Mouse (Mus musculus) liver, embryonic 14.5 days (tissue): ENCODE measurements around the gene Prrc2b. TPM values are rescaled to one million over a fixed set of nuclear protein-coding genes. Genes with fewer than 3 reads are reported as not detected.
A peak's percentile ranks its signal among the peaks of the same experiment; 100 is the strongest.

Experiments
- ATAC-seq: fragments of 200-750 bp; cut with Nextera tagmentation; 2 replicates; pipeline ENCODE4 v1.8.0; 2017; ENCODE audit warnings: moderate number of reproducible peaks, mild to moderate bottlenecking, moderate library complexity; ENCODE audit not compliant: insufficient read depth
- DNase-seq, 3 experiments: peaks; one replicate each; pipeline ENCODE4 v3.0.0-alpha.2; 2012 to 2013; ENCODE audit warnings: low read depth in 3 of 3, low spot score in 3 of 3
- H3K27ac ChIP-seq: fragments of 300-500 bp; sonication (generic); 2 replicates; pipeline ENCODE4 v1.5.1; 2014; ENCODE audit warnings: moderate library complexity, mild to moderate bottlenecking, control low read depth, inconsistent platforms
- H3K27me3 ChIP-seq: fragments of 300-500 bp; sonication (generic); 2 replicates; pipeline ENCODE4 v1.6.1; 2014; ENCODE audit warnings: mild to moderate bottlenecking, low read length, moderate library complexity; ENCODE audit not compliant: control insufficient read depth, insufficient read depth
- H3K36me3 ChIP-seq: fragments of 300-500 bp; sonication (generic); replicated peaks from 2 replicates; pipeline ENCODE4 v1.6.1; 2014; ENCODE audit warnings: low read depth; ENCODE audit not compliant: control insufficient read depth, insufficient read depth
- H3K4me1 ChIP-seq, 2 experiments: fragments of 200-500 bp in 1 of 2; fragments of 300-500 bp in 1 of 2; sonication (generic) in 1 of 2; replicated peaks; 2 replicates each; pipeline ENCODE4 v1.6.1; 2012 to 2014; ENCODE audit warnings: antibody characterized with exemption in 1 of 2, inconsistent platforms in 1 of 2, low read length in 1 of 2; ENCODE audit not compliant: control insufficient read depth in 2 of 2, insufficient read depth in 2 of 2
- H3K4me2 ChIP-seq: fragments of 300-500 bp; sonication (generic); 2 replicates; pipeline ENCODE4 v1.6.1; 2014; ENCODE audit warnings: low read depth, mild to moderate bottlenecking, control low read depth, moderate library complexity
- H3K4me3 ChIP-seq, 2 experiments: fragments of 200-500 bp in 1 of 2; fragments of 300-500 bp in 1 of 2; sonication (generic) in 1 of 2; 2 replicates each; pipeline ENCODE4 v1.5.1; 2012 to 2014; ENCODE audit warnings: low read depth in 2 of 2, low read length in 2 of 2, mild to moderate bottlenecking in 2 of 2, control low read depth in 1 of 2, inconsistent platforms in 1 of 2, moderate library complexity in 1 of 2; ENCODE audit not compliant: insufficient read depth in 1 of 2
- H3K9ac ChIP-seq: fragments of 300-500 bp; sonication (generic); replicated peaks from 2 replicates; pipeline ENCODE4 v1.6.1; 2014; ENCODE audit warnings: mild to moderate bottlenecking, control low read depth, moderate library complexity
- H3K9me3 ChIP-seq: fragments of 300-500 bp; sonication (generic); 2 replicates; pipeline ENCODE4 v1.6.1; 2016; ENCODE audit warnings: low read length, mixed read lengths; ENCODE audit not compliant: control insufficient read depth
- CTCF ChIP-seq: IDR thresholded peaks from 2 replicates; pipeline ENCODE4 v1.5.1; 2016; ENCODE audit warnings: antibody characterized with exemption, low read depth, control low read depth
- EP300 ChIP-seq: IDR thresholded peaks from 2 replicates; pipeline ENCODE4 v1.6.1; 2016; ENCODE audit warnings: antibody characterized with exemption, low read depth
- WGBS: fragments of 180-500 bp; shearing (Covaris S2); extraction: QIAGEN DNeasy Blood & Tissue Kit; methylation state at CpG from one replicate; pipeline ENCODE4 v1.1.7; 2014; ENCODE audit not compliant: insufficient replicate concordance; 5-methylcytosine and 5-hydroxymethylcytosine counted together
- polyA plus RNA-seq, 2 experiments: library from polyadenylated mRNA; depleted of rRNA in 1 of 2; stranded (reverse) in 1 of 2; unstranded in 1 of 2; fragments of >200 nt; fragmentation: Nextera tagmentation in 1 of 2; extraction: Ambion mirVana in 1 of 2; gene quantifications; 2 replicates each; pipeline versions ENCODE4 v1.2.1 to v1.2.3; 2012 to 2014

The Prrc2b gene
- polyA plus RNA-seq, 2 experiments = 6.2 to 7.6 TPM

- H3K36me3 ChIP-seq = no peaks in the 10 kb centered on the region
- no peak overlapping the region for H3K9ac ChIP-seq
- H3K4me3 ChIP-seq = no peak overlapping the region
- no peak overlapping the region for H3K27ac ChIP-seq
- 59% methylated on average over 3 of the region's 3 CpGs for WGBS
- TF ChIP-seq EP300 = no peak
- TF ChIP-seq CTCF = no peak
- H3K4me1 ChIP-seq = peaks cover 12 to 50% of the 10 kb centered on the region in 2 experiments
- H3K4me2 ChIP-seq = no peak overlapping the region
- DNase-seq = no peak
- no peaks in the 10 kb centered on the region for H3K9me3 ChIP-seq
- no peak for ATAC-seq
- H3K27me3 ChIP-seq = no peaks in the 10 kb centered on the region
Measured at GRCm38 (mm10) chr2:32160525-32160924, 9.6 kb downstream of the Prrc2b start.

GRCm38 (mm10) chr2:32160967-32161366, 10.1 kb downstream of the Prrc2b start:
- H3K9ac ChIP-seq = no peak overlapping the region
- H3K27me3 ChIP-seq = no peaks in the 10 kb centered on the region
- H3K4me2 ChIP-seq = no peak overlapping the region
- H3K27ac ChIP-seq = no peak overlapping the region
- no peaks in the 10 kb centered on the region for H3K36me3 ChIP-seq
- H3K4me3 ChIP-seq = no peak overlapping the region
- peaks cover 12 to 49% of the 10 kb centered on the region in 2 experiments for H3K4me1 ChIP-seq
- H3K9me3 ChIP-seq = no peaks in the 10 kb centered on the region
- no peak for DNase-seq
- 75% methylated on average over 5 of the region's 5 CpGs for WGBS
- ATAC-seq = no peak
- TF ChIP-seq CTCF = peak; percentile 66
- no peak for TF ChIP-seq EP300

- 81% methylated on average over 8 of the region's 8 CpGs for WGBS
- Histone ChIP-seq H3K4me1 (peaks cover 21 to 49% of the 10 kb centered on the region in 2 experiments), H3K27ac (no peak overlapping the region), H3K9me3 (no peaks in the 10 kb centered on the region), H3K9ac (no peak overlapping the region), H3K4me2 (no peak overlapping the region), H3K4me3 (no peak overlapping the region), H3K36me3 (no peaks in the 10 kb centered on the region), H3K27me3 (no peaks in the 10 kb centered on the region)
- DNase-seq (no peak), ATAC-seq (no peak)
- TF ChIP-seq CTCF (no peak), EP300 (no peak)
Measured at GRCm38 (mm10) chr2:32162102-32162501, 11.2 kb downstream of the Prrc2b start.

GRCm38 (mm10) chr2:32162646-32163045, 11.8 kb downstream of the Prrc2b start:
- Histone ChIP-seq H3K4me2 (no peak overlapping the region), H3K27ac (no peak overlapping the region), H3K4me1 (peaks cover 26 to 52% of the 10 kb centered on the region in 2 experiments), H3K36me3 (no peaks in the 10 kb centered on the region), H3K9ac (no peak overlapping the region), H3K4me3 (no peak overlapping the region), H3K27me3 (no peaks in the 10 kb centered on the region), H3K9me3 (no peaks in the 10 kb centered on the region)
- ATAC-seq (no peak), DNase-seq (no peak)
- no peak for TF ChIP-seq CTCF
- no peak for TF ChIP-seq EP300
- 61% methylated on average over 4 of the region's 4 CpGs for whole genome bisulfite sequencing

GRCm38 (mm10) chr2:32163057-32163456, 12.2 kb downstream of the Prrc2b start:
- no peak overlapping the region for H3K4me2 ChIP-seq
- H3K27ac ChIP-seq = no peak overlapping the region
- no peaks in the 10 kb centered on the region for H3K9me3 ChIP-seq
- H3K4me3 ChIP-seq = no peak overlapping the region
- no peak overlapping the region for H3K9ac ChIP-seq
- H3K27me3 ChIP-seq = no peaks in the 10 kb centered on the region
- no peak for ATAC-seq
- TF ChIP-seq CTCF (no peak), EP300 (no peak)
- 67% methylated on average over 3 of the region's 3 CpGs for WGBS
- no peak for DNase-seq
- no peaks in the 10 kb centered on the region for H3K36me3 ChIP-seq
- H3K4me1 ChIP-seq = peaks cover 28 to 54% of the 10 kb centered on the region in 2 experiments
